Mouse (Mus musculus) limb, embryonic 10.5 days (tissue): Measurements from ENCODE around the gene Kcnk15. TPM values are rescaled to one million over a fixed set of nuclear protein-coding genes. Genes with fewer than 3 reads are reported as not detected.

Experiments used
- DNase-seq: peaks from one replicate; pipeline ENCODE4 v3.0.0-alpha.2; 2017; ENCODE audit warnings: low spot score
- H3K27ac ChIP-seq: fragments of 300-500 bp; sonication (generic); 2 replicates; pipeline ENCODE4 v1.5.1; 2016; ENCODE audit warnings: mild to moderate bottlenecking
- H3K27me3 ChIP-seq: fragments of 300-500 bp; sonication (generic); 2 replicates; pipeline ENCODE4 v1.6.1; 2016; ENCODE audit warnings: low read depth, mild to moderate bottlenecking; ENCODE audit not compliant: poor library complexity, severe bottlenecking
- H3K36me3 ChIP-seq: fragments of 300-500 bp; sonication (generic); 2 replicates; pipeline ENCODE4 v1.6.1; 2016; ENCODE audit warnings: mild to moderate bottlenecking, moderate library complexity
- H3K4me1 ChIP-seq: fragments of 300-500 bp; sonication (generic); 2 replicates; pipeline ENCODE4 v1.6.1; 2016
- H3K4me3 ChIP-seq: fragments of 300-500 bp; sonication (generic); 2 replicates; pipeline ENCODE4 v1.5.1; 2016; ENCODE audit warnings: mild to moderate bottlenecking, moderate library complexity
- H3K9me3 ChIP-seq: fragments of 300-500 bp; sonication (generic); replicated peaks from 2 replicates; pipeline ENCODE4 v1.6.1; 2016; ENCODE audit warnings: mild to moderate bottlenecking
- WGBS: fragments of 180-500 bp; shearing (Covaris S2); methylation state at CpG from one replicate; pipeline ENCODE4 v1.1.7; 2016; 5-methylcytosine and 5-hydroxymethylcytosine counted together
- polyA plus RNA-seq: library from polyadenylated mRNA; unstranded; fragments of >200 nt; fragmentation: Nextera tagmentation; extraction: Ambion mirVana; gene quantifications from 2 replicates; pipeline ENCODE4 v1.2.1, GENCODE M21; 2016

The Kcnk15 gene
- polyA plus RNA-seq, 1 experiment from 2014 or later = not detected

DNA sequence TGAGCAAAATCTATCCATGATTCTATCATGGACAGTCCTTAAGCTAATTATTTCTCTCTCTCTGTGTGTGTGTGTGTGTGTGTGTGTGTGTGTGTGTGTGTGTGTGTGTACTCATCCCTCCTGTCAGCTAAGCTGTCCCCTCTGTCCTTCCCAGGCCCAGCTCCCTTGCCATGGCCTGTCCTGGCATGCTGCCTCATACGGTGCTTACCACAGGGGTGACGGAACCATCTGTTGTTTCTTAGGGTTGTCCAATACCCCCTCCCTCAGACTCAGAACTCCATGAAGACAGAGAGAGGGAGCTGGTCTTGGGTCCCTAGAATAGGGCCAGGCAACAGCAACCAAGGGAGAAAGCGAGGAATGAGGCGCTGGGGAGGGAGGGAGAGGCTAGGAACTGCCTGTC lies 50.9 kb downstream of the Kcnk15 start:
- DNase-seq = no peak
- 80% methylated on average over 4 of the region's 4 CpGs for WGBS

DNA sequence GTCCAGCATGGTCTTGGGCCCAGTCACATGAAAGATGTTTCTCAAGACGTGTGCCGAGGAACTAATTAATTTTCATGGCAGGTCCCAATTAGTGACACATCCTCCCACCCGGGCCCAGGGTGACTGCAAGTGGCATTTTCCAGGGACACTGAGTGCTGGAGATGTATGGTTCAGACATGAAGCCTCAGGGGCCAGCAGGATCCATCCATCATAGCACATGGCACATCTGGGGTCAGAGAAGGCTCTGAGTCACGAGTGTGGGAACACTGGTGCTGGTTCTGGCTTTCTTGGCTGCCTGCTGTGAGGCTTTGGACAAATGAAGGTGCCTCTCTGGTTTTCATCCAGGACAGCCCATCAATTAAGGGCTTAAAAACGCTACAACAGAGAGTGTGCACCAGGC lies 53.7 kb downstream of the Kcnk15 start:
- no peak overlapping the region for H3K27ac ChIP-seq

More for the DNA sequence above, 50.9 kb downstream of the Kcnk15 start:
- no peaks in the 10 kb centered on the region for H3K36me3 ChIP-seq
- no peak overlapping the region for H3K4me3 ChIP-seq
- H3K27ac ChIP-seq = no peak overlapping the region
- no peaks in the 10 kb centered on the region for H3K9me3 ChIP-seq
- H3K27me3 ChIP-seq = peaks cover 12% of the 10 kb centered on the region
- H3K4me1 ChIP-seq = peaks cover 7% of the 10 kb centered on the region; the same call in 1 of the 2 replicates

More for the DNA sequence above, 53.7 kb downstream of the Kcnk15 start:
- H3K4me1 ChIP-seq = peaks cover 8% of the 10 kb centered on the region; the same call in 1 of the 2 replicates
- 44% methylated on average over 5 of the region's 5 CpGs for WGBS
- DNase-seq = no peak
- H3K9me3 ChIP-seq = no peaks in the 10 kb centered on the region
- peaks cover 36% of the 10 kb centered on the region for H3K27me3 ChIP-seq
- H3K36me3 ChIP-seq = no peaks in the 10 kb centered on the region
- H3K4me3 ChIP-seq = no peak overlapping the region

Other genes with a start within 250 kb of the Kcnk15 start
- 17.3 and 20.4 TPM in 2 replicates for gene Serinc3, start 208.5 kb upstream of the Kcnk15 start, polyA plus RNA-seq
- 191 and 204 TPM in 2 replicates for gene Pkig, start 195.3 kb upstream of the Kcnk15 start, polyA plus RNA-seq
- 12.2 and 13.8 TPM in 2 replicates for gene Ada, start 103.4 kb upstream of the Kcnk15 start, polyA plus RNA-seq
- gene Ccn5, start 32.8 kb upstream of the Kcnk15 start, polyA plus RNA-seq = 0.25 and 0.61 TPM in 2 replicates
- 0.06 and 0.24 TPM in 2 replicates for gene Rims4, start 65.0 kb downstream of the Kcnk15 start, polyA plus RNA-seq
- 307 and 327 TPM in 2 replicates for gene Ywhab, start 141.3 kb downstream of the Kcnk15 start, polyA plus RNA-seq
- gene Pabpc1l, start 171.8 kb downstream of the Kcnk15 start, polyA plus RNA-seq = 0.76 and 1.3 TPM in 2 replicates
- gene Stk4, start 216.7 kb downstream of the Kcnk15 start, polyA plus RNA-seq = 30.4 and 32.8 TPM in 2 replicates
- 60.3 and 66.4 TPM in 2 replicates for gene Tomm34, start 217.5 kb downstream of the Kcnk15 start, polyA plus RNA-seq